Mouse (Mus musculus): ENCODE results near the gene 3110040N11Rik.

Gene 3110040N11Rik

DNA sequence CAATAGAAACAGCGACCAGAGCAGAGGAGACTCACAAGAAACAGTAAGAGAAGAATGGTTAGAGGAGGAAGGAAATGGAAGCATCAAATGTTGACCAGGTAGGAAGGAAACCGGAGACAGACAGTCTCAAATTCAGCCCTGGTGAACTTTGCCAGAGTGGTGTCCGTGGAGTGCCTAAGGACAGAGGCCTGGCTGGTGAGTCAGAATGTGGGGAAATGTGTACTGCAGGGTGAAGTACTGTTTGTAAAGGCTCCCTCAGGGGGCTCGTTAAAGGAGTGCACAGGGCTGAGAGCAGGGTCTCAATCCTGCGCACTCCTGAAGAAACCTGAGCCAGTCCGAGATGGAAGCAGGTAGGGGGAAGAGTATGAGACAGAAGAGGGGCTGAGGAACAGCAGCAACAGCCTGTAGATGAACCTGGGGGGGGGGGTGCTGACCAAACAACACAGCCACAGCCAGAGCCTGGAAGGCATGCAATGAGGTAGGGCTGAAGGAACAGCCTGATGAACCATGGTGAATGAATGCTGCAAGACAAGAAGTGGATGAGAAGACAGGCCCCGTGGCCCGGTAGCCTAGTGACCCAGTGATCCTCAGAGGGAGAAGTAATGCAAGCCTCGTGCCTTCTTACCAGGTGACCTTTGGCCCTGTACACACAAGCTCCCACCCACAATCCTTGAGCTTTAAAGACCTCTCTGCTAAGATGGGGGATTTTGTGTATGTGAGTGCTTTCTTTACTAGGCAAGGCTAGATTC lies 53.8 kb downstream of the 3110040N11Rik start:
- no peak for DNase-seq

DNA sequence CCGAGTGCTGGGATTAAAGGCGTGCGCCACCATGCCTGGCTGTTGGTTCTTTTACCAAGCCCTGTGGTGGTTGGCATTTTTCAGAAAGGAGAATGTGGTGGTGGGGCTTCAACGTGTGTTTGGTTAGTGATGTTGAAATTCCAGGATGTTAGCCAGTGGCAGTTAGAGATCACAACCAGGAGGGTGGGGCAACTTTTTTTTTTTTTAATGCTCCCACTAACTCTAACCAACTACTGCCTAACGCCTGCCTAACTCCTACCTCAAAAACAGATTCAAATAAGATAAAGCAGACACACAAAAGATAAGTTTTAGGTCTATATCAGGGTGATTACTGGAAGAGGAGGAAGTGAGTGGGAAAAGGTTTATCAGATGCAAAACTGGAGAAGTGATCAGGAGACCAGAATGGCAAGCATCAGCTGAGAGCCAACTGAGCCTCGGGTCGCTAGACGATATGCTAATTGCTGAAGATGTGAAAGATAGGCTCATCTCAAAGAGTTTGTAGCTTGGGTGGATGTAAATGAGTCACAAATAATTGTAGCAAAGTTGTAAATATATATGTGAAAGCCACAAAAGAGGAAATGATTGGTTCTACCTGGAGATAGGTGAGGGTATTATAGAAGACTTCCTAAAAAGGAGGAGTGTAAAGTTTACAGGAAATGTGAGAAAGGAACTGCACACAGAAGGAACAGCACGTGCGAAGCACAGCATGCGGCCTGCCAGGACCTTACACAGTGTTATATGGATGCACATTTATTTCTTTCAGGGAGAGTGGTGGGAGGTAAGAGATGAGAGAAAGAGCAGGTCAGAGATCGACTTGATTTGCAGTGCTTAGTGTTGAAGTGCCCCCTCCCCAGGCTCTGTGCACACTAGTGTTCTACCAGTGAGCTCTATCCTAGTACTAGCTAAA lies 56.8 kb downstream of the 3110040N11Rik start:
- DNase-seq, result no peak

Data from layer of hippocampus, adult 9-11 months (tissue).